Mouse (Mus musculus) gastrocnemius, adult 18-20 months (tissue): ENCODE data around the gene Ptprm. TPM values are rescaled to one million over a fixed set of nuclear protein-coding genes. Genes with fewer than 3 reads are reported as not detected.

Experiments used
- DNase-seq: peaks from one replicate; pipeline ENCODE4 v3.0.0; 2021; ENCODE audit warnings: low spot score
- total RNA-seq, 2 experiments: library from RNA; stranded (reverse); gene quantifications; 2 replicates each; pipeline ENCODE4 v1.2.3; 2021

The Ptprm gene
- total RNA-seq, 2 experiments from 2014 or later, result 24.8 to 24.9 TPM

- DNase-seq, result no peak
Observed at GRCm38 (mm10) chr17:66991815-66992214, 362.4 kb downstream of the Ptprm start.

GRCm38 (mm10) chr17:66990761-66991160 lies 363.5 kb downstream of the Ptprm start:
- no peak for DNase-seq

- no peak for DNase-seq
Observed at GRCm38 (mm10) chr17:66988014-66988413, 366.2 kb downstream of the Ptprm start.

- DNase-seq, result peak; percentile 20
Observed at GRCm38 (mm10) chr17:66981649-66982048, 372.6 kb downstream of the Ptprm start.

GRCm38 (mm10) chr17:66979971-66980370 lies 374.3 kb downstream of the Ptprm start:
- DNase-seq, result no peak

- no peak for DNase-seq
Observed at GRCm38 (mm10) chr17:66976490-66976889, 377.8 kb downstream of the Ptprm start.

GRCm38 (mm10) chr17:66972976-66973375 lies 381.3 kb downstream of the Ptprm start:
- no peak for DNase-seq

GRCm38 (mm10) chr17:66960986-66961385 lies 393.3 kb downstream of the Ptprm start:
- no peak for DNase-seq

- DNase-seq, result no peak
Observed at GRCm38 (mm10) chr17:66960557-66960956, 393.7 kb downstream of the Ptprm start.

GRCm38 (mm10) chr17:66959815-66960214 lies 394.4 kb downstream of the Ptprm start:
- DNase-seq, result no peak

GRCm38 (mm10) chr17:66958766-66959165 lies 395.5 kb downstream of the Ptprm start:
- no peak for DNase-seq

GRCm38 (mm10) chr17:66944498-66944897 lies 409.8 kb downstream of the Ptprm start:
- DNase-seq, result no peak

GRCm38 (mm10) chr17:66943539-66943938 lies 410.7 kb downstream of the Ptprm start:
- DNase-seq, result no peak

GRCm38 (mm10) chr17:66925611-66926010 lies 428.6 kb downstream of the Ptprm start:
- DNase-seq, result no peak

- no peak for DNase-seq
Observed at GRCm38 (mm10) chr17:66914696-66915095, 439.6 kb downstream of the Ptprm start.

- no peak for DNase-seq
Observed at GRCm38 (mm10) chr17:66912533-66912932, 441.7 kb downstream of the Ptprm start.

GRCm38 (mm10) chr17:66912120-66912519 lies 442.1 kb downstream of the Ptprm start:
- no peak for DNase-seq

GRCm38 (mm10) chr17:66909901-66910300 lies 444.4 kb downstream of the Ptprm start:
- no peak for DNase-seq

- no peak for DNase-seq
Observed at GRCm38 (mm10) chr17:66908921-66909320, 445.3 kb downstream of the Ptprm start.

- no peak for DNase-seq
Observed at GRCm38 (mm10) chr17:66894181-66894580, 460.1 kb downstream of the Ptprm start.

- DNase-seq, result no peak
Observed at GRCm38 (mm10) chr17:66891916-66892315, 462.3 kb downstream of the Ptprm start.

- no peak for DNase-seq
Observed at GRCm38 (mm10) chr17:66891067-66891862, 463.0 kb downstream of the Ptprm start.

GRCm38 (mm10) chr17:66882304-66882703 lies 472.0 kb downstream of the Ptprm start:
- no peak for DNase-seq
